Mouse (Mus musculus) heart, embryonic 10.5 days (tissue): ENCODE measurements around the gene Eno2. TPM values are rescaled to one million over a fixed set of nuclear protein-coding genes. Genes with fewer than 3 reads are reported as not detected.

Source experiments
- DNase-seq: peaks from one replicate; pipeline ENCODE4 v3.0.0-alpha.2; 2017; ENCODE audit warnings: low spot score
- H3K27ac ChIP-seq: fragments of 300-500 bp; sonication (generic); 2 replicates; pipeline ENCODE4 v1.5.1; 2016; ENCODE audit warnings: mild to moderate bottlenecking
- H3K27me3 ChIP-seq: fragments of 300-500 bp; sonication (generic); 2 replicates; pipeline ENCODE4 v1.6.1; 2016; ENCODE audit warnings: mild to moderate bottlenecking; ENCODE audit not compliant: poor library complexity, insufficient read depth, severe bottlenecking
- H3K36me3 ChIP-seq: fragments of 300-500 bp; sonication (generic); 2 replicates; pipeline ENCODE4 v1.6.1; 2016; ENCODE audit warnings: mild to moderate bottlenecking, moderate library complexity
- H3K4me1 ChIP-seq: fragments of 300-500 bp; sonication (generic); 2 replicates; pipeline ENCODE4 v1.6.1; 2016; ENCODE audit warnings: mild to moderate bottlenecking
- H3K4me3 ChIP-seq: fragments of 300-500 bp; sonication (generic); 2 replicates; pipeline ENCODE4 v1.5.1; 2016; ENCODE audit warnings: mild to moderate bottlenecking, moderate library complexity
- H3K9me3 ChIP-seq: fragments of 300-500 bp; sonication (generic); 2 replicates; pipeline ENCODE4 v1.6.1; 2016; ENCODE audit warnings: mild to moderate bottlenecking, moderate library complexity
- WGBS: fragments of 180-500 bp; shearing (Covaris S2); methylation state at CpG from one replicate; pipeline ENCODE4 v1.1.7; 2016; 5-methylcytosine and 5-hydroxymethylcytosine counted together
- microRNA counts: library from miRNA; unstranded; fragments of <30 nt; microRNA quantifications from one replicate; lab custom pipeline; 2017
- microRNA-seq: library from miRNA; unstranded; fragments of <30 nt; microRNA quantifications from one replicate; pipeline ENCODE4, GENCODE M21; 2017
- polyA plus RNA-seq: library from polyadenylated mRNA; unstranded; fragments of >200 nt; fragmentation: Nextera tagmentation; extraction: Ambion mirVana; gene quantifications from 2 replicates; pipeline ENCODE4 v1.2.1, GENCODE M21; 2016

Gene Eno2
- polyA plus RNA-seq, 1 experiment from 2014 or later: 4.5 TPM

GRCm38 (mm10) chr6:124719354-124719978 lies 50.0 kb downstream of the Eno2 start:
- Histone ChIP-seq H3K4me3 (no peak overlapping the region; the same call in 1 of the 2 replicates), H3K27ac (peak overlapping the region; percentile 78), H3K36me3 (peaks cover 35% of the 10 kb centered on the region), H3K4me1 (peaks cover 35% of the 10 kb centered on the region), H3K9me3 (no peaks in the 10 kb centered on the region), H3K27me3 (no peaks in the 10 kb centered on the region)
- WGBS: 52% methylated on average over 7 of the region's 7 CpGs
- no peak for DNase-seq

DNA sequence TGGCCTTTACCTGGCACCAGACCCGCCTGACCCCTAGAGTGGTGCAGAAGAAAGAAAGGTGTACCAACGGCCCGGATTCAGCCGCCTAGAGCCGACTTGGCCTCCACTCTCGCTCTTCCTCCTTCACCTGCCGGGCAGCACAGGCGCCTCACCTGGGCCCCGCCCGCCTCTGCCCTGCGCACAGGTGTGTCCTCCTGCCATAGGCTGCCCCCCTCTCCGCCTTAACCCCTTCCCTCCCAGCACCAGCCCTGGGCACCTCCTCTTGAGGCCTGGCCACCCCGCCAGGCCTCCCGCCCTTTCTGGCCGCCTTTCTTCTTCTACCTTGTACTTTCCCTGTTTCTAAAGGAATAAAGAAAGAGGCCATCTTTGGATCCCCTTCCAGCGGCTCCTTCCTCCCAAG lies 50.8 kb downstream of the Eno2 start:
- WGBS: 58% methylated on average over 16 of the region's 16 CpGs
- no peak for DNase-seq
- peak overlapping the region; percentile 78 for H3K27ac ChIP-seq

GRCm38 (mm10) chr6:124717968-124718367 lies 51.5 kb downstream of the Eno2 start:
- Histone ChIP-seq H3K27ac (peak overlapping the region; percentile 78; the same call in 1 of the 2 replicates), H3K36me3 (peaks cover 43% of the 10 kb centered on the region), H3K4me1 (peaks cover 48% of the 10 kb centered on the region), H3K4me3 (peak overlapping the region; percentile 28), H3K27me3 (no peaks in the 10 kb centered on the region), H3K9me3 (no peaks in the 10 kb centered on the region)
- DNase-seq: no peak
- 67% methylated on average over 13 of the region's 13 CpGs for WGBS

More for the DNA sequence above, 50.8 kb downstream of the Eno2 start:
- peaks cover 41% of the 10 kb centered on the region for H3K4me1 ChIP-seq
- peak overlapping the region; percentile 28 for H3K4me3 ChIP-seq
- peaks cover 43% of the 10 kb centered on the region for H3K36me3 ChIP-seq
- no peaks in the 10 kb centered on the region for H3K9me3 ChIP-seq
- no peaks in the 10 kb centered on the region for H3K27me3 ChIP-seq

- H3K27me3 ChIP-seq: no peaks in the 10 kb centered on the region
- 69% methylated on average over 20 of the region's 20 CpGs for WGBS
- no peak overlapping the region for H3K27ac ChIP-seq
- no peak overlapping the region for H3K4me3 ChIP-seq
- peaks cover 50% of the 10 kb centered on the region for H3K4me1 ChIP-seq
- H3K9me3 ChIP-seq: no peaks in the 10 kb centered on the region
- DNase-seq: no peak
- peaks cover 43% of the 10 kb centered on the region for H3K36me3 ChIP-seq
Measured at GRCm38 (mm10) chr6:124716864-124717490, 52.5 kb downstream of the Eno2 start.

DNA sequence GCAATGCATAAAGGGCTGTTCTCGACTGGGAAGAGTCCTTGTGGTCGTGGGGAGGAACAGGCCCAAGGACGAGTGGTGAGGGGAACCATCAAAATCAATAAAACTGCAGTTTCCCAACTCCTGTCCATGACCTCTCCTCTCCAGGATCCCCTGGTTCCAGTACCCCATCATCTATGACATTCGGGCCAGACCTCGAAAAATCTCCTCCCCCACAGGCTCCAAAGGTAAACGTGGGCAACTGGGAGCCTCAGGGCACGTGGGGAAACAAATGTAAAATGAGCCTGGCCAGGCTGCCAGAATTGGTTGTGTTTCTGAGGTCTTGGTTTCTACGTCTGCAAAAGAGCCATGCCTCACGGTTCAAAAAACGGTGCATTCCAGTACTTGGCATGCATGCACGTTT lies 56.6 kb downstream of the Eno2 start:
- peaks cover 27% of the 10 kb centered on the region for H3K4me1 ChIP-seq
- no peaks in the 10 kb centered on the region for H3K9me3 ChIP-seq
- 17% methylated on average over 11 of the region's 11 CpGs for WGBS
- H3K27ac ChIP-seq: peak overlapping the region; percentile 96
- H3K27me3 ChIP-seq: no peaks in the 10 kb centered on the region
- H3K36me3 ChIP-seq: peaks cover 68% of the 10 kb centered on the region
- no peak for DNase-seq
- H3K4me3 ChIP-seq: peak overlapping the region; percentile 97

GRCm38 (mm10) chr6:124711824-124712782 lies 57.4 kb downstream of the Eno2 start, which contains the start of the genes Emg1 and Phb2:
TSS of gene Emg1 (minus strand) at chr6:124712178.
TSS of gene Phb2 (plus strand) at chr6:124712336.
- under 1% methylated on average over 76 of the region's 76 CpGs for WGBS

More at GRCm38 (mm10) chr6:124711824-124712782, 57.4 kb downstream of the Eno2 start, which contains the start of the genes Emg1 and Phb2:
- H3K4me3 ChIP-seq: peak within 1 kb of the TSS; percentile 97
- peak within 1 kb of the TSS; percentile 96 for H3K27ac ChIP-seq
- H3K27me3 ChIP-seq: no peaks in the 10 kb centered on the region
- peak; percentile 99 for DNase-seq
- H3K4me1 ChIP-seq: peaks cover 23% of the 10 kb centered on the region
- H3K9me3 ChIP-seq: no peaks in the 10 kb centered on the region
- H3K36me3 ChIP-seq: peaks cover 66% of the 10 kb centered on the region

MicroRNAs encoded within 50 kb of the gene (microRNA counts, 519-probe panel; counts per million panel counts)
- microRNA mmu-miR-141 (lab: Ali Mortazavi, UCI) (not detected), microRNA mmu-miR-200c (lab: Ali Mortazavi, UCI) (5,584 counts per million, percentile 50 among the panel's probes with 10 or more counts)

Small RNAs within 50 kb of the gene (microRNA-seq; reads per million reads assigned to microRNA genes)
- gene Mir141 (60.4 reads per million, percentile 45 among the genes with 10 or more reads in this experiment), gene Mir200c (479 reads per million, percentile 72 among the genes with 10 or more reads in this experiment)

Other genes with a start within 250 kb of the Eno2 start
- gene C1s1, start 227.3 kb downstream of the Eno2 start, polyA plus RNA-seq: 0.34 and 2.2 TPM in 2 replicates
- not detected in 2 replicates for gene C1rb, start 199.4 kb downstream of the Eno2 start, polyA plus RNA-seq
- 0.06 TPM in 1 of 2 replicates, not detected in the other for gene C1s2, start 133.6 kb downstream of the Eno2 start, polyA plus RNA-seq
- gene Lpcat3, start 106.6 kb downstream of the Eno2 start, polyA plus RNA-seq: 45.2 and 53.8 TPM in 2 replicates
- 162 and 216 TPM in 2 replicates for gene Emg1, start 57.5 kb downstream of the Eno2 start, polyA plus RNA-seq
- 438 and 483 TPM in 2 replicates for gene Phb2, start 57.3 kb downstream of the Eno2 start, polyA plus RNA-seq
- gene Ptpn6, start 31.0 kb downstream of the Eno2 start, polyA plus RNA-seq: 5.9 and 8.6 TPM in 2 replicates
- 297 and 301 TPM in 2 replicates for gene Grcc10, start 28.3 kb downstream of the Eno2 start, polyA plus RNA-seq
- not detected in 2 replicates for gene Gm45234, start 13.7 kb downstream of the Eno2 start, polyA plus RNA-seq
- 7.4 and 11.4 TPM in 2 replicates for gene Atn1, start 13.1 kb downstream of the Eno2 start, polyA plus RNA-seq
- 0.17 and 0.26 TPM in 2 replicates for gene Lrrc23, start 10.1 kb upstream of the Eno2 start, polyA plus RNA-seq
- gene Spsb2, start 39.0 kb upstream of the Eno2 start, polyA plus RNA-seq: 8.5 and 9.3 TPM in 2 replicates
- gene Tpi1, start 44.6 kb upstream of the Eno2 start, polyA plus RNA-seq: 1,456 and 1,625 TPM in 2 replicates
- gene Usp5, start 59.8 kb upstream of the Eno2 start, polyA plus RNA-seq: 145 and 151 TPM in 2 replicates
- gene Cdca3, start 59.9 kb upstream of the Eno2 start, polyA plus RNA-seq: 150 and 179 TPM in 2 replicates
- gene Gnb3, start 70.6 kb upstream of the Eno2 start, polyA plus RNA-seq: 2.4 and 5.2 TPM in 2 replicates
- 10.7 and 13.4 TPM in 2 replicates for gene P3h3, start 88.1 kb upstream of the Eno2 start, polyA plus RNA-seq
- 1.1 and 1.2 TPM in 2 replicates for gene Gpr162, start 94.3 kb upstream of the Eno2 start, polyA plus RNA-seq
- gene Cd4, start 118.5 kb upstream of the Eno2 start, polyA plus RNA-seq: 0.05 TPM in 1 of 2 replicates, not detected in the other
- gene Lag3, start 142.0 kb upstream of the Eno2 start, polyA plus RNA-seq: 1.2 and 2.8 TPM in 2 replicates
- 123 and 174 TPM in 2 replicates for gene Ptms, start 150.4 kb upstream of the Eno2 start, polyA plus RNA-seq
- 363 and 402 TPM in 2 replicates for gene Mlf2, start 161.7 kb upstream of the Eno2 start, polyA plus RNA-seq
- gene Cops7a, start 195.9 kb upstream of the Eno2 start, polyA plus RNA-seq: 173 and 178 TPM in 2 replicates
- 0.14 TPM in 1 of 2 replicates, not detected in the other for gene Pianp, start 227.0 kb upstream of the Eno2 start, polyA plus RNA-seq
- 7.9 and 14.2 TPM in 2 replicates for gene Zfp384, start 239.5 kb upstream of the Eno2 start, polyA plus RNA-seq